Mouse (Mus musculus) frontal cortex, adult 2 months (tissue): ENCODE results near the gene Ror2. TPM values are rescaled to one million over a fixed set of nuclear protein-coding genes. Genes with fewer than 3 reads are reported as not detected.

ENCODE experiments used
- DNase-seq, 2 experiments: peaks; one replicate each; pipeline ENCODE4 v3.0.0; 2022; ENCODE audit warnings: low spot score in 1 of 2; ENCODE audit errors: extremely low spot score in 1 of 2
- polyA plus RNA-seq: library from polyadenylated mRNA; depleted of rRNA; stranded (reverse); fragments of >200 nt; gene quantifications from 2 replicates; pipeline ENCODE4 v1.2.3, GENCODE M21; 2012; rRNA removed

Ror2 gene
- polyA plus RNA-seq, 1 experiment = 1.4 TPM

GRCm38 (mm10) chr13:53077732-53078345, 208.1 kb downstream of the Ror2 start:
- no peak for DNase-seq

GRCm38 (mm10) chr13:53075006-53075405, 210.9 kb downstream of the Ror2 start:
- no peak for DNase-seq

DNA sequence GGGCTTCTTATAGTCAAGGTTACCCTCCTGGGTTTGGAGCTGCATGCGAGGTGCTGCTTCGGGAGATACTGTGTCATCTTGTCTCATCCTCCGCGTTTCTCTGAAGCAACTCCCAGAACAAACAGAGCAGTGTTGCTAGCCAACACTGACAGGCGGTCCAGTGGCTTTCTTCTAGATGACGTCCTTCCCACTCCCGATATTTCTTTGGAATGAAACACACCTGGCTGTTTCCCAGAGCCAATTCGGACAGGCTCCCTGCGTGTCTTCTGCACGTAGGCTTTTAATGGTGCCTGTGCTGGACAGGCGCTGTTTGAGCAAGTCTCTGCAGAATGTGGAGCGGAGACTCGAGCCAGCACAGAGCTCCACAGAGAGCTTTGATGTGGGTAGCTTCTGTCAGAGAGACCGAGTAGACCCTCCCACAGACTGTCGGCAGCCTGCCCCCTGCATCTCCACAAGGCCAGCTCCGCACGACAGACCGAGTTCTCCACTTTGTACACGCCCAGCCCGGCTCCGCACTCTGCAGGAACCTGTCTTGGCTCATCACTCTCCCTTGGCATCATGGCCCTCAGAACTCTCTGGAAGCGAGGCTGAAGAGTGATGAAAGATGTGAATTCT, 216.7 kb downstream of the Ror2 start:
- DNase-seq = no peak

GRCm38 (mm10) chr13:53068461-53068860, 217.5 kb downstream of the Ror2 start:
- no peak for DNase-seq

DNA sequence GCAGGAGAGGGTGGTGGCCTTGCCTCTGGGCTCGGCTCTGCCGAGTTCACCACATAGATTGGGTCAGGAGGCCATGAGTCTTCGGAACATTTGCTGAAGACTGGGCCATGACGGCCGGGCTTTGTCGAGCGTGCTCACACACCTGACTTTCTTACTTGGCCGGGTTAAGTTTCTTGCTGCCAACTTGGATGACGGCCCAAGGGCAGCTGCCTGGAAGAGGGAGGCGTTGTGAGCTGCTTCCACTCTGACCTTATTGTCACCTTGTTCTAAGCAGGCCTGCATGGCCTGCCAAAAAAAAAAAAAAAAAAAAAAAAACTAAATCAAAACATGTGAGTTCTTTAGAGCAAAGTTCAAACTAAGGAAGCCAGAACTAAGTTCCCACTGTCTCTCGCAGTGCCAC, 218.0 kb downstream of the Ror2 start:
- DNase-seq = no peak

DNA sequence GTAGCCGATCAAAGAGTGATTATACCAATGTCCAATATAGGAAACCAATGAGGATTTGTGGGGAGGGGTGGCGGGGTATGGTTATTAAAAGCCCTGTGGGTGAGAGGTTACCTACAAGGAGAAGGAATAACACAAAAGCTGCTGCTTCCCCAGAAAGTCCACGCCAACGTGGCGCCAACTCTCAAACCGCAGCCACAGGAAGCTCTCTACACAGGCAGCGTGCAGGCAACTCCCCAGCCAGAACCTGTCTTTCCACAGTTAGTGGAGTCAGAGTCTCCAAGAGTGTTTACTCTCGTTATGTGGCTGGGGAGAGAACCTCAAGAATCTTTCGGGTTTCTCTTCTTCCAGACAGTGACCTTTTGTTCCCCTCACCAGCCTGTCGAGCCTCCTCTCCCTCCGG, 220.8 kb downstream of the Ror2 start:
- DNase-seq = no peak

GRCm38 (mm10) chr13:53064681-53065080, 221.2 kb downstream of the Ror2 start:
- no peak for DNase-seq

Other genes starting within 250 kb of the Ror2 start
- gene Sptlc1, start 91.3 kb upstream of the Ror2 start, polyA plus RNA-seq = 24.8 and 24.9 TPM in 2 replicates
- gene Msx2, start 186.9 kb upstream of the Ror2 start, polyA plus RNA-seq = 0.40 and 0.66 TPM in 2 replicates